Mouse (Mus musculus) liver, embryonic 14.5 days (tissue): ENCODE measurements around the gene Cnot10.

Experiments used
- CTCF ChIP-seq: IDR thresholded peaks from 2 replicates; pipeline ENCODE4 v1.5.1; 2016; ENCODE audit warnings: antibody characterized with exemption, low read depth, control low read depth
- EP300 ChIP-seq: IDR thresholded peaks from 2 replicates; pipeline ENCODE4 v1.6.1; 2016; ENCODE audit warnings: antibody characterized with exemption, low read depth

GRCm38 (mm10) chr9:114538996-114539563 lies 100.9 kb downstream of the Cnot10 start:
- no peak for TF ChIP-seq CTCF
- TF ChIP-seq EP300: no peak
